Comparison of ENCODE assay signal across 21 mouse cellular contexts in genomic region chr7:27590088-27590487, GRCm38 (mm10).
"Had no signal": no experiment of that assay in that cellular context is flagged by ENCODE, and none has a peak within 500 bp of the region (broad histone marks: within the 10 kb centered on the region; RNA-seq: fewer than 3 reads in every experiment).

No protein-coding gene starts in this region.

- H3K27me3 ChIP-seq: heart, embryonic 13.5 days; heart, embryonic 15.5 days; hindbrain, embryonic 13.5 days; hindbrain, embryonic 15.5 days; intestine, embryonic 15.5 days; limb, embryonic 13.5 days; limb, embryonic 15.5 days had no signal

- H3K4me2 ChIP-seq: limb, embryonic 15.5 days had no signal

- ATAC-seq: hindbrain, postnatal 0 days; intestine, embryonic 15.5 days; intestine, postnatal 0 days had no signal

- H3K9me3 ChIP-seq: heart, embryonic 13.5 days; heart, embryonic 15.5 days; hindbrain, embryonic 13.5 days; hindbrain, embryonic 15.5 days; intestine, embryonic 15.5 days; limb, embryonic 13.5 days; limb, embryonic 15.5 days had no signal

- H3K4me3 ChIP-seq: heart, adult 2 months; hindbrain, embryonic 13.5 days; intestine, embryonic 15.5 days; layer of hippocampus, adult 2 months; left cerebral cortex, adult 2 months; limb, embryonic 15.5 days had no signal

- H3K27ac ChIP-seq: heart, adult 2 months; heart, embryonic 15.5 days; intestine, embryonic 15.5 days; limb, embryonic 13.5 days; limb, embryonic 15.5 days had no signal

- DNase-seq: gastrocnemius, postnatal 10 days; gastrocnemius, postnatal 25 days; heart, adult 2 months; heart, postnatal 14 days; heart, postnatal 36 days; kidney, adult 18-20 months; kidney, adult 8-10 months; kidney, postnatal 10 days; kidney, postnatal 25 days; left cerebral cortex, postnatal 4 days had no signal

- H3K36me3 ChIP-seq: heart, embryonic 15.5 days; hindbrain, embryonic 15.5 days had no signal

- H3K9ac ChIP-seq: heart, embryonic 15.5 days; hindbrain, embryonic 13.5 days; hindbrain, embryonic 15.5 days; intestine, embryonic 15.5 days; limb, embryonic 13.5 days; limb, embryonic 15.5 days had no signal
